Mouse (Mus musculus) left cerebral cortex, adult 2 months (tissue): Measurements from ENCODE around the gene Tbrg4. TPM values are rescaled to one million over a fixed set of nuclear protein-coding genes. Genes with fewer than 3 reads are reported as not detected.

Experiments used
- DNase-seq, 2 experiments: peaks; one replicate each; pipeline ENCODE4 v3.0.0; 2021 to 2022; ENCODE audit warnings: low spot score in 2 of 2, mixed read lengths in 1 of 2; ENCODE audit errors: extremely low spot score in 1 of 2
- H3K27ac ChIP-seq: fragments of 200-600 bp; 2 replicates; pipeline ENCODE4 v1.8.1; 2022
- H3K4me3 ChIP-seq: fragments of 200-600 bp; 2 replicates; pipeline ENCODE4 v1.8.1; 2022
- CTCF ChIP-seq: fragments of 200-600 bp; IDR thresholded peaks from 2 replicates; pipeline ENCODE4 v1.8.1; 2022; ENCODE audit warnings: antibody characterized with exemption, mild to moderate bottlenecking, moderate library complexity
- intact Hi-C: fragments of 180-260 bp; cut with DNase I; formaldehyde crosslinking; loops from one replicate; pipeline ENCODE4 v1.15.1; 2025
- total RNA-seq, 2 experiments: library from RNA; stranded (reverse); gene quantifications; 2 replicates each; pipeline ENCODE4 v1.2.3; 2021

Tbrg4 gene
- total RNA-seq, 2 experiments from 2014 or later, result 45.9 to 50.8 TPM

DNA sequence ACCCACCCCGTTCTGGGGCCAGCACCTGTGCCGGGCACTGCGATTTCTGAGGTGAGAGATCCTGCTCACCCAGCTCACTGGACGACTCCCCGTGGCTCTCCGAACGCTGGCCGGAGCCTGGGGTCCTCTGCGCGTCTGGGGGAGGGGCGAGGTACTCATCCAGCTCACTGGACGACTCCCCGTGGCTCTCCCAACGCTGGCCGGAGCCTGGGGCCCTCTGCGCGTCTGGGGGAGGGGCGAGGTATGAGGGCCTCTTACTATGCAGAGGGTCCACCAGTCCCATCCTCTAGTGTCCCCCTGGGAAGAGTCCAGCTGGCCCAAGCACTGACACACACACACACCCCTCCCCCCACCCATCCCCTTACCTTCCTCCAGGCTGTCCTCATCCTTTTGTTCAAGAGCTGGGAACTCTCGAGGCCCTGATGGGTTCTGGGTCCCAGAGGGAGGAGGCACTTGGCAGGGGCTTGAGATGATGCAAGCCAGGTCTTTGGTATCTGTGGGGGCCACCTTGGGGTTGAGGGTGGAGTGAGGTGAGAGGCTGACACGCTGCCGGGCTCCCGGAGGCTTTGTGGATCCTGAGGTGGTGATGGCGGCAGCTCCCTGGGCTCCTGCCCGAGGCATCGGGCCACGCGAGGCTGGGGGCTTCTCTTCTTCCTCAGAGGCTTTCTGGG, 26.7 kb downstream of the Tbrg4 start:
- no peak for TF ChIP-seq CTCF
- intact Hi-C loops, result no loop called here
- Histone ChIP-seq H3K4me3 (peak overlapping the region; percentile 21), H3K27ac (peak overlapping the region; percentile 76)
- no peak for DNase-seq

DNA sequence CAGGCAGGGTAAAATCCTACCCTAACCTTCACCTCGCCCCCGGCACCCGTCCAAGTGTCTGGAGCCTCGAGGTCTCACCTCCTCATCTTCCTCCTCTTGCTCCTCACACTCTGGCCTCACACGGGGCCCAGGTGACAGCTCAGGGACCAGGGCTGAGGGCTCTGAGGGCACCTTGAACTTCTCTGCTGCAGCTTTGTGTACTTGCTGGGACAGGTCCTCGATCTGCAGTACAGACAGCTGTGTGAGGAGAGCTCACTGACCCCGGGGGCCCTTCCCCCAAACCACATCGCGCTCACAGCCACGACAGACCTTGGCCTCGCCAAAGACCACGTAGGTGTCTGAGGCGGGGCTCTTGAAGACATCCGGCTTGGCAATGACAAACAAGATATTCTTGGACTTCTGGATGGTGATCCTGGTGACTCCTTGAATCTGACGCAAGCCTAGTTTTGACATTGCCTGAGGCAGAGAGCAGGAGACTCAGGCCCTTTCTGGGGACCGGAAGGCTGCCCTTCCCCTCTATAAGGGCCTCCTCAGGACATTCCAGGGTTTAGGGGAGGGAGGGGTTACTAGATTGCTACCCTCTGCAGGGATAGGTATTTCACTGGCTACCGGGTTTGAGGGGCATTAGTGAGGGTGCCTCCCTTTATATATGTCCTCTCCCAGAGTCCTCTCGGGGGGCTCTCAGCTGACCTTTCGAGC, 27.5 kb downstream of the Tbrg4 start:
- Histone ChIP-seq H3K27ac (peak overlapping the region; percentile 76), H3K4me3 (peak overlapping the region; percentile 21)

DNA sequence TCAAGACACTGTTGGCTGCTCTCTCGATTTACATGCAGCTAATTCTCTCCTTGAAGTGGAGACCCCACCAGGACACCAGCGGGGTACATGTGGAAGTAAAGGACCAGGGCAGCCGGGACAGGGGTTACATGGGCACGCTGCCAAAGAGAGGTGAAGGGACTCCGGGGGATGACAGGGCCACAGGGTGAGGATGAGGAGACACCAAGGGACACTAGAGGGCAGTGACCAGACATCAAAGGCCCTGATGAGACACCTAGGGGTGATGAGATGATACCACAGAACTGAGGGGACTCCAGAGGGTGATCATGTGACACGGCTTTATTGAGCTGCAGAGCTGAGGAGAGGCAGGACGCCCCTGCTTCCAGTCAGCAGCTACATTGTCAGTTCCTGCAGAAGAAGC, 28.3 kb downstream of the Tbrg4 start:
- H3K4me3 ChIP-seq, result no peak overlapping the region
- no peak; the same call in 1 of the 2 replicates for TF ChIP-seq CTCF

More for the DNA sequence above, 27.5 kb downstream of the Tbrg4 start:
- intact Hi-C loops, result no loop called here
- peak in 1 of 2 experiments; percentile 33 for DNase-seq
- no peak for TF ChIP-seq CTCF

GRCm38 (mm10) chr11:6596616-6597015, 29.3 kb downstream of the Tbrg4 start:
- no peak overlapping the region for H3K4me3 ChIP-seq
- no peak overlapping the region for H3K27ac ChIP-seq
- no peak for DNase-seq
- no peak for TF ChIP-seq CTCF
- intact Hi-C loops, result no loop called here

More for the DNA sequence above, 28.3 kb downstream of the Tbrg4 start:
- intact Hi-C loops, result no loop called here
- H3K27ac ChIP-seq, result peak overlapping the region; percentile 76; the same call in 1 of the 2 replicates
- no peak for DNase-seq

- intact Hi-C loops, result no loop called here
- TF ChIP-seq CTCF, result no peak
- Histone ChIP-seq H3K4me3 (no peak overlapping the region), H3K27ac (no peak overlapping the region)
- DNase-seq, result no peak
These were observed 29.7 kb downstream of the Tbrg4 start for GRCm38 (mm10) chr11:6596205-6596604.

GRCm38 (mm10) chr11:6595339-6595738, 30.5 kb downstream of the Tbrg4 start:
- Histone ChIP-seq H3K4me3 (no peak overlapping the region), H3K27ac (no peak overlapping the region)
- DNase-seq, result no peak
- no peak for TF ChIP-seq CTCF
- intact Hi-C loops, result no loop called here

DNA sequence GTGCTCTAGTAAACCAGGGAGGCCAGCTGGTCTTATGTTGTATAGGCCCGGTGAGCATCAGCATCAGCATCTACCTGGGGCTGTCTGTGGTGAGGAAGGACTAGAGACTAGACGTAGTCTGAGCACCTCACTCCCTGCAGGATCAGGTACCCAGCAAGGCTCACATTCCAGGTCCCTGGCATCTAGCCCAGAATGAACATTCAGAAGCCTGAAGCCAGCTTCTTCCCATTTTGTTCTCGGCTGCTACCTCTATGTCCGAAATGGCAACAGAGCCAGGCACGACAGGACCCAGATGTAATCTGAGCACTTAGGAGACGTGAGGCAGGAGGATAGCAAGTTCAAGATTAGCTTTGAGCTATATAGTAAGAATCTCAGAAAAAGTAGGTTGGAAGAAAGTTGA, 31.0 kb downstream of the Tbrg4 start:
- H3K27ac ChIP-seq, result no peak overlapping the region
- no peak for DNase-seq
- no peak overlapping the region for H3K4me3 ChIP-seq
- no peak for TF ChIP-seq CTCF
- intact Hi-C loops, result no loop called here

DNA sequence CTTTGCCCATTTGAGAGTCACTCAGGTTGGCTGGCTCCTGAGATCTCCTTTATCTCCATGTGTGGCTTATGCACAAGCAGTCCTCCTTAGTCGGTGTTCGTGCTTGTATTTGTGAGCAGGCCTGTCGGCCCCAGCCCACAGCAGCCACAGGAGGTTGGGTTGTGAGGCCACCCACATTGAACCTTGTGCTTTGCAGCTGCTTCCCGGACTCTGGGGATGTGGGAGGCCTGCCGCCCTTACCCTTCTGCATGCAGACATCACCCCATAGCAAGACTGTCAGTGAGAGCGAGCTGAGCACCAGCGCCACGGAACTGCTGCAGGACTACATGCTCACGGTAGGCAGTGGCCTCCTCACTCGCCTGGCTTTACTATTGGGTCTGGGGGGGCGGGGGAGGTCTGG, 32.5 kb downstream of the Tbrg4 start:
- DNase-seq, result no peak
- no peak overlapping the region for H3K4me3 ChIP-seq
- no peak overlapping the region for H3K27ac ChIP-seq
- TF ChIP-seq CTCF, result no peak
- intact Hi-C loops, result no loop called here

DNA sequence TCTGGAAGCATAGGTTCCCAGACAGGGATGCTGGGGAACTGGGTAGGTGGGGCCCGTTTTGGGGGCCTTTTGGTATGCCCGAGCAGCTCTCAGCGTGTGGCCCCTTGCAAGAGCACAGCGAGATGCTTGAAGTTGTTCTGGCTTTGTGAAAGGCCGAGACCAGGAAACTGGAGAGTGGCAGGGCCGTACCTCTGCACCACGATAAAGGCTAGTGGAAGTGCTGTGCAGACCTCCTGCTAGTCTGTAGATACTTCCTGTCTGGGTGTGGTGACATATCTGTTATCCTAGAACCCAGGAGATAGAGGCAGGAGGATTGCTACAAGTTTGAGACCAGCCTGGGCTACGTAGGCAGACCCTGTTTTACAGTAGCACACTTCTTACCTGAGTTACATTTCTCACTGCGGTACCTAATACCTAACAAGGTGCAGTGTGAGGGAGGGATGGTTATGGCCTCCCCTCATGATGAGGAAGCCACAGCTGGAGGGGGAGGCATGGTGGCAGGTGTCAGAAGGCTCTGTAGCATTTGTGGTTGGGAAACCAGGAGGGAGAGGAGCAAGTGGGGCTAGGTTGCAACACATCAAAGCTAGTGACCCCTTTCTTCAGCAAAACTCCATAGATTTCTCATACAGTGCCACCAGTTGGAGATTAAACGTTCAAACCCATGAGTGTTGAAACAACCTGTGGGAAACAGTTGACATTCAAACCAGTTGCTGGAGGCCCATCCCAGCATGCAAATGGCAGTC, 34.8 kb downstream of the Tbrg4 start:
- TF ChIP-seq CTCF, result no peak
- intact Hi-C loops, result no loop called here
- no peak for DNase-seq
- Histone ChIP-seq H3K27ac (no peak overlapping the region), H3K4me3 (no peak overlapping the region)

- no peak overlapping the region for H3K4me3 ChIP-seq
- DNase-seq, result no peak
- intact Hi-C loops, result no loop called here
- H3K27ac ChIP-seq, result no peak overlapping the region
- no peak for TF ChIP-seq CTCF
These were observed 36.0 kb downstream of the Tbrg4 start for GRCm38 (mm10) chr11:6589838-6590237.

GRCm38 (mm10) chr11:6588295-6588694, 37.6 kb downstream of the Tbrg4 start:
- no peak overlapping the region for H3K4me3 ChIP-seq
- no peak for DNase-seq
- intact Hi-C loops, result no loop called here
- no peak overlapping the region for H3K27ac ChIP-seq
- TF ChIP-seq CTCF, result no peak
